Comparison of ENCODE assay signal across 28 mouse cellular contexts in the genomic region with DNA sequence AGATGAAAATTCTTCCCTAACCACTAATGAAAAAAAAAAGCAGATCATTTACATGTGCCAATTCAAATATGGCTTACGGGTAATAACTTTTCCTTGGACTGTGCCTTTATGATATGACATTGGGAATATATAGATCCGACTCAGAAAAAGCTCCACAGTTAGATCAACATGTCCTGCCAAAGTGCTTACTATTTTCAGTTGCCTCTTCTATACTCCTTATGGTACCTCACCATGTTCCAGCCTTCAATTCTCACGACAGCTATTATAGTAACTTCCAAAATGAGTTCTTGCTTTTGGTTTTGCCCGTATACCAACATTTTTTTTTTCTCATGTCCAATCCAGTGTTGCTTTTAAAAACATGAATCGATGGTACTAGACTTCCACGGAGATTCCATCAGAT.
A peak's percentile ranks its signal among the peaks of the same experiment; 100 is the strongest.
DNase-seq lines count a peak whose midpoint lies in the region; ATAC-seq and TF ChIP-seq lines count a peak whose summit lies in the region.
"Had no signal": no experiment of that assay in that cellular context is flagged by ENCODE, and none has a peak within 500 bp of the region (broad histone marks: within the 10 kb centered on the region; RNA-seq: fewer than 3 reads in every experiment).

No protein-coding gene starts in this region.

- H3K4me2 ChIP-seq in midbrain, postnatal 0 days (ENCODE audit: low read depth, low read length, poor library complexity, severe bottlenecking) = no peak overlapping the region
- H3K4me2 ChIP-seq: embryonic facial prominence, embryonic 13.5 days; forebrain, embryonic 13.5 days; heart, embryonic 12.5 days; heart, embryonic 15.5 days; hindbrain, embryonic 13.5 days; intestine, embryonic 15.5 days had no signal

- no peak for TF ChIP-seq CTCF in midbrain, postnatal 0 days (IDR thresholded peaks at IDR 0.05)

- peak; percentile 9 for DNase-seq in cerebellum, adult 8-10 months
- DNase-seq in cerebellum, postnatal 36 days = no peak
- peak; percentile 3 to 11 for DNase-seq in frontal cortex, adult 2 months (ENCODE audit: extremely low spot score in 1 of 2, low spot score in 1 of 2)
- DNase-seq in frontal cortex, postnatal 14 days (ENCODE audit: low spot score in 2 of 2) = no peak
- peak; percentile 7 to 10 for DNase-seq in left cerebral cortex, adult 9 months (ENCODE audit: low spot score in 2 of 2)
- DNase-seq in left cerebral cortex, postnatal 4 days = no peak
- peak; percentile 59 for DNase-seq in telencephalon, adult 2 months (ENCODE audit: low read depth, low spot score)
- DNase-seq in midbrain, postnatal 0 days (ENCODE audit: low spot score) = no peak
- DNase-seq: adrenal gland, adult 8-10 months; adrenal gland, postnatal 25 days; embryo, embryonic 11 days; gastrocnemius, postnatal 25 days; heart, adult 18-20 months; heart, postnatal 10 days; heart, postnatal 36 days had no signal

- no peak overlapping the region for H3K27ac ChIP-seq in midbrain, postnatal 0 days (ENCODE audit: low read depth, low read length)
- H3K27ac ChIP-seq: embryonic facial prominence, embryonic 10.5 days; embryonic facial prominence, embryonic 13.5 days; forebrain, embryonic 10.5 days; forebrain, embryonic 13.5 days; heart, embryonic 15.5 days; hindbrain, embryonic 10.5 days; hindbrain, embryonic 13.5 days; intestine, embryonic 15.5 days had no signal

- no peaks in the 10 kb centered on the region for H3K9me3 ChIP-seq in midbrain, postnatal 0 days (ENCODE audit: low read length)
- H3K9me3 ChIP-seq: embryonic facial prominence, embryonic 10.5 days; embryonic facial prominence, embryonic 13.5 days; forebrain, embryonic 10.5 days; forebrain, embryonic 13.5 days; heart, embryonic 12.5 days; heart, embryonic 15.5 days; hindbrain, embryonic 10.5 days; hindbrain, embryonic 13.5 days; intestine, embryonic 15.5 days had no signal

- H3K27me3 ChIP-seq in midbrain, postnatal 0 days (ENCODE audit: insufficient read depth, low read length) = no peaks in the 10 kb centered on the region
- H3K27me3 ChIP-seq: embryonic facial prominence, embryonic 13.5 days; forebrain, embryonic 13.5 days; heart, embryonic 12.5 days; heart, embryonic 15.5 days; hindbrain, embryonic 13.5 days; intestine, embryonic 15.5 days had no signal

- H3K4me3 ChIP-seq in midbrain, postnatal 0 days (ENCODE audit: low read depth, low read length) = no peak overlapping the region
- H3K4me3 ChIP-seq: embryonic facial prominence, embryonic 10.5 days; embryonic facial prominence, embryonic 13.5 days; erythroblast, embryonic 14.5 days; forebrain, embryonic 10.5 days; forebrain, embryonic 13.5 days; heart, embryonic 12.5 days; heart, embryonic 15.5 days; hindbrain, embryonic 10.5 days; hindbrain, embryonic 13.5 days; intestine, embryonic 15.5 days had no signal

- H3K36me3 ChIP-seq in midbrain, postnatal 0 days (ENCODE audit: insufficient read depth, low read length) = no peaks in the 10 kb centered on the region
- H3K36me3 ChIP-seq: embryonic facial prominence, embryonic 10.5 days; embryonic facial prominence, embryonic 13.5 days; forebrain, embryonic 10.5 days; heart, embryonic 12.5 days; heart, embryonic 15.5 days; hindbrain, embryonic 10.5 days; hindbrain, embryonic 13.5 days; intestine, embryonic 15.5 days had no signal

- no peaks in the 10 kb centered on the region for H3K4me1 ChIP-seq in midbrain, postnatal 0 days (ENCODE audit: insufficient read depth, low read length)
- H3K4me1 ChIP-seq: embryonic facial prominence, embryonic 10.5 days; embryonic facial prominence, embryonic 13.5 days; forebrain, embryonic 10.5 days; forebrain, embryonic 13.5 days; heart, embryonic 12.5 days; heart, embryonic 15.5 days; hindbrain, embryonic 10.5 days; hindbrain, embryonic 13.5 days; intestine, embryonic 15.5 days had no signal

- intact Hi-C loops in left cerebral cortex, postnatal 4 days (cut with DNase I) = no loop called here

- WGBS in midbrain, postnatal 0 days = 95% methylated on average over 6 of the region's 6 CpGs

- no peak overlapping the region for H3K9ac ChIP-seq in midbrain, postnatal 0 days (replicated peaks; ENCODE audit: low read length, poor library complexity, severe bottlenecking)
- H3K9ac ChIP-seq: embryonic facial prominence, embryonic 13.5 days; forebrain, embryonic 13.5 days; heart, embryonic 12.5 days; heart, embryonic 15.5 days; hindbrain, embryonic 13.5 days; intestine, embryonic 15.5 days had no signal

- no peak for ATAC-seq in midbrain, postnatal 0 days (ENCODE audit: low FRiP score)
- ATAC-seq: activated CD4-positive, CD25-positive, alpha-beta regulatory T cell, adult 4 months; forebrain, embryonic 13.5 days; forebrain, embryonic 16.5 days; hindbrain, embryonic 16.5 days; intestine, embryonic 15.5 days had no signal

Comparison
In these comparisons a context has a peak if more than half of its experiments do, and no peak if none do; other contexts are left out.
1. DNase-seq: peak in cerebellum, adult 8-10 months (single experiment), frontal cortex, adult 2 months (2 of 2), left cerebral cortex, adult 9 months (2 of 2) and telencephalon, adult 2 months (single experiment); none in cerebellum, postnatal 36 days (0 of 2), frontal cortex, postnatal 14 days (0 of 2), left cerebral cortex, postnatal 4 days (single experiment) and midbrain, postnatal 0 days (single experiment).